Mouse (Mus musculus) hindbrain, embryonic 15.5 days (tissue): ENCODE data around the gene Nfkbid. TPM values are rescaled to one million over a fixed set of nuclear protein-coding genes. Genes with fewer than 3 reads are reported as not detected.
A peak's percentile ranks its signal among the peaks of the same experiment; 100 is the strongest.

Source experiments
- ATAC-seq: fragments of 200-750 bp; cut with Nextera tagmentation; 2 replicates; pipeline ENCODE4 v1.8.0; 2017; ENCODE audit warnings: low read depth, moderate number of reproducible peaks, moderate TSS enrichment; ENCODE audit not compliant: low FRiP score
- H3K27ac ChIP-seq: fragments of 300-500 bp; sonication (generic); replicated peaks from 2 replicates; pipeline ENCODE4 v1.5.1; 2015; ENCODE audit warnings: mild to moderate bottlenecking, inconsistent platforms
- H3K27me3 ChIP-seq: fragments of 300-500 bp; sonication (generic); 2 replicates; pipeline ENCODE4 v1.6.1; 2015; ENCODE audit warnings: control low read depth, inconsistent platforms
- H3K36me3 ChIP-seq: fragments of 300-500 bp; sonication (generic); 2 replicates; pipeline ENCODE4 v1.6.1; 2015; ENCODE audit warnings: control low read depth, inconsistent platforms
- H3K4me1 ChIP-seq: fragments of 300-500 bp; sonication (generic); replicated peaks from 2 replicates; pipeline ENCODE4 v1.6.1; 2015; ENCODE audit warnings: control low read depth, inconsistent platforms
- H3K4me2 ChIP-seq: fragments of 300-500 bp; sonication (generic); 2 replicates; pipeline ENCODE4 v1.6.1; 2015; ENCODE audit warnings: moderate library complexity, mild to moderate bottlenecking, inconsistent platforms
- H3K4me3 ChIP-seq: fragments of 300-500 bp; sonication (generic); 2 replicates; pipeline ENCODE4 v1.5.1; 2015; ENCODE audit warnings: mild to moderate bottlenecking, inconsistent platforms
- H3K9ac ChIP-seq: fragments of 300-500 bp; sonication (generic); 2 replicates; pipeline ENCODE4 v1.6.1; 2015; ENCODE audit warnings: inconsistent platforms
- H3K9me3 ChIP-seq: fragments of 300-500 bp; sonication (generic); 2 replicates; pipeline ENCODE4 v1.6.1; 2016; ENCODE audit warnings: control low read depth, inconsistent platforms
- whole genome bisulfite sequencing: fragments of 180-500 bp; shearing (Covaris S2); methylation state at CpG from one replicate; pipeline ENCODE4 v1.1.7; 2015; 5-methylcytosine and 5-hydroxymethylcytosine counted together
- polyA plus RNA-seq: library from polyadenylated mRNA; unstranded; fragments of >200 nt; fragmentation: Nextera tagmentation; extraction: Ambion mirVana; gene quantifications from 2 replicates; pipeline ENCODE4 v1.2.1, GENCODE M21; 2015

Gene Nfkbid
- polyA plus RNA-seq, 1 experiment from 2014 or later, result 2.4 TPM

DNA sequence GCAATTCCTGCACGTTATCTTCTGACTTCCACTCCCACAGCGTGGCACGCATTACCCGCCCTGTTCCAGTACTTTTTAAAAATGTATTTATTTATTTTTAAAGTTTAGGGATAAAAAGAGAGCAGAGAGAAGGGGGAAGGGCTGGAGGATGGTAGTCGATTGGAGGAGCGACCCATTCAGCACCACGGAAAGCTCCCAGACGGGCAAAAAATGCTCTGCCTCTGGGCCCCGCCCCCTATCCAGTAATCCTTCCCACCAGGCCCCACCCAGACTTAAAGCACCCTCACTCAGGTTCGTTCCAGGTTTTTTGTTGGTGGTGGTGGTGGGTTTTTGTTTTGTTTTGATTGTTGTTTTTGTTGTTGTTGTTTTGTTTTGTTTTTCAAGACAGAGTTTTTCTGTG, 12.7 kb downstream of the Nfkbid start:
- Histone ChIP-seq H3K9me3 (no peaks in the 10 kb centered on the region), H3K36me3 (peaks cover 50% of the 10 kb centered on the region), H3K9ac (no peak overlapping the region)

DNA sequence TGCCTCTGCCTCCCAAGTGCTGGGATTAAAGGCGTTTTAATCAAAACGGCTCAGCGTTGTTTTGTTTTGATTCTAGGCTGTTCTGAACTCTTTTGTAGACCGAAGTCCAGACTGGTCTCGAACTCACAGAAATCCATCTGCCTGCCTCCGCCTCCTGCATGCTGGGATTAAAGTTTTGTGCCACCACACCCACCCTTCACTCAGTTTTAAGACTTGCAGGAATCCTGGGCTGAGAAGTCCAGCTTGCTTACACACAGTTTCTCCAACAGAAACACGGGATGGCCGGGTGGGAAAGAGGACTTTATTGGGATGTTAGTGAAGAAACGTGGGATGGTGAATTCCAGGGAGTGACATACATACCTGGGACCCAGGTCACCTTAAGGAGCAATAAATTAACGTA, 13.2 kb downstream of the Nfkbid start:
- WGBS, result 72% methylated on average over 10 of the region's 10 CpGs
- no peak for ATAC-seq
- no peaks in the 10 kb centered on the region for H3K4me1 ChIP-seq
- no peak overlapping the region for H3K27ac ChIP-seq
- no peaks in the 10 kb centered on the region for H3K27me3 ChIP-seq
- H3K9me3 ChIP-seq, result no peaks in the 10 kb centered on the region
- peaks cover 54% of the 10 kb centered on the region for H3K36me3 ChIP-seq
- no peak overlapping the region for H3K4me3 ChIP-seq
- no peak overlapping the region for H3K4me2 ChIP-seq
- no peak overlapping the region for H3K9ac ChIP-seq

More for the DNA sequence above, 12.7 kb downstream of the Nfkbid start:
- H3K4me2 ChIP-seq, result no peak overlapping the region
- H3K27me3 ChIP-seq, result no peaks in the 10 kb centered on the region
- ATAC-seq, result no peak
- WGBS, result 9% methylated on average over 10 of the region's 10 CpGs
- no peaks in the 10 kb centered on the region for H3K4me1 ChIP-seq
- H3K4me3 ChIP-seq, result no peak overlapping the region
- no peak overlapping the region for H3K27ac ChIP-seq

DNA sequence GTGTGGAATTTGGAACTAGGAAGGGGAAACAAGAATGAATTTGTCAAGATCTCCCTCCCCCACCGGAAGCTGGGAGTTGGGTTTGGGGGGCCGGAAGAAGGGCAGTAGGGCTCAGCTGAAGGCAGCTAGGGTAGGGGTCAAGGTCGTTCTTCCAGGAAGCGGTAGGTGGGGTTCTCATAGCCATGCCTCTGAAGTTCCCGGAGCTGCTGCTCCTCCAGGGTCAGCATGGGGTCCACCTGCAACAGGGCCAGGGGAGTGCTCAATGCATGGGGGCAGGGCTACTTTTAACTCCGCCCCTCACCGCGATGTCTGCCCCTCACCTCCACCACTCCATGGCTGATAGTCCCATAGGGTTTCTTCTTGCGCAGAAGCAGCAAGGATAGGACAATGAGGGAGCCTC, 13.6 kb downstream of the Nfkbid start:
- H3K27ac ChIP-seq, result no peak overlapping the region
- no peak overlapping the region for H3K4me3 ChIP-seq
- H3K4me2 ChIP-seq, result no peak overlapping the region
- H3K9ac ChIP-seq, result no peak overlapping the region
- no peak for ATAC-seq
- H3K36me3 ChIP-seq, result peaks cover 59% of the 10 kb centered on the region
- WGBS, result 50% methylated on average over 9 of the region's 9 CpGs
- H3K9me3 ChIP-seq, result no peaks in the 10 kb centered on the region
- H3K4me1 ChIP-seq, result no peaks in the 10 kb centered on the region
- no peaks in the 10 kb centered on the region for H3K27me3 ChIP-seq

DNA sequence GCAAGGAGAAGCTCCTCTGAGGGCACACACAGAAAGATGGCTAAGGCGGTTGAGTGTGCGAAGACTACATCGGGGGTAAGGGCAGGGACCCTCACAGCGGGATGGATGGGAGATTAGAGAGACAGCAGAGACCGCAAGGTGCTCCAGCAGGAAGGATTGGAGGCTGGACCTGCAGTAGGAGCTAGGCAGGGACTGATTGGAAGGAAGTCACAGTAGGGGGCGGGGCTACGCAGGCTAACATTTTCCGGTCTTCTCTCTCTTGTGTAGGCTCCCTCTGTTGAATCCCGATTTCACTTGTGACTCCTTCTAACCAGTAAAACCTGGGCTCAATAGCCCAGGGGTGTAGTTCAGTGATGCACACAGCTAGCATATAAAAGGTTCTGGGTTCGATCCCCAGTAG, 15.3 kb downstream of the Nfkbid start:
- Histone ChIP-seq H3K36me3 (peaks cover 68% of the 10 kb centered on the region), H3K9ac (no peak overlapping the region), H3K9me3 (no peaks in the 10 kb centered on the region), H3K27me3 (no peaks in the 10 kb centered on the region), H3K4me2 (no peak overlapping the region), H3K27ac (no peak overlapping the region), H3K4me1 (no peaks in the 10 kb centered on the region), H3K4me3 (no peak overlapping the region)
- WGBS, result 20% methylated on average over 10 of the region's 10 CpGs
- no peak for ATAC-seq

DNA sequence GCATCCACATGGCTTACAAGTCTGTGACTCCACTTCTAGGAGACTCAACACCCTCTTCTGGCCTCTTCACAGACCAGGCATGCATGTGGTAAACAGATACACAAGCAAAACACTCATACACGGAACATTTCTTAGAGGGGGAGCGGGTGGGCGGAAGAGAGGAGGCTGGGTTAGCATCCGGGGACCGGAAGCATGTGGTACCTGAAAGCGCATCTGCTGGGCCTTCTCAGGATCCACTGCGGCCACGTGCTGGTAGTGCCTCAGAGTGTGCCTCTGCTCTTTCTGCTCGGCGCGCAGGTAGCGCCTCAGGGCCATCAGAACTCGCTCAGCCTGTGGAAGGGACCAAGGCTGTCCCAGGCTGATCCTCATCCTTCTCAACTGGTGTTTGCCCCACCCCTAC, 18.2 kb downstream of the Nfkbid start:
- H3K27ac ChIP-seq, result no peak overlapping the region
- H3K9me3 ChIP-seq, result no peaks in the 10 kb centered on the region
- 77% methylated on average over 13 of the region's 13 CpGs for WGBS
- no peak for ATAC-seq
- H3K4me3 ChIP-seq, result no peak overlapping the region
- peaks cover 70% of the 10 kb centered on the region for H3K36me3 ChIP-seq
- H3K4me1 ChIP-seq, result peaks cover 21% of the 10 kb centered on the region
- H3K9ac ChIP-seq, result no peak overlapping the region
- no peaks in the 10 kb centered on the region for H3K27me3 ChIP-seq
- no peak overlapping the region for H3K4me2 ChIP-seq

- WGBS, result 48% methylated on average over 2 of the region's 5 CpGs
- no peak overlapping the region for H3K27ac ChIP-seq
- no peak overlapping the region for H3K9ac ChIP-seq
- ATAC-seq, result no peak
- H3K27me3 ChIP-seq, result no peaks in the 10 kb centered on the region
- H3K9me3 ChIP-seq, result no peaks in the 10 kb centered on the region
- peaks cover 61% of the 10 kb centered on the region for H3K36me3 ChIP-seq
- no peak overlapping the region for H3K4me3 ChIP-seq
- no peak overlapping the region for H3K4me2 ChIP-seq
- peaks cover 21% of the 10 kb centered on the region for H3K4me1 ChIP-seq
These were observed 19.2 kb downstream of the Nfkbid start for GRCm38 (mm10) chr7:30440697-30441096.

- Histone ChIP-seq H3K4me1 (peaks cover 28% of the 10 kb centered on the region), H3K27me3 (no peaks in the 10 kb centered on the region), H3K27ac (peak overlapping the region; percentile 99; the same call in 1 of the 2 replicates), H3K4me2 (peak overlapping the region; percentile 86), H3K4me3 (peak overlapping the region; percentile 90), H3K36me3 (peaks cover 36% of the 10 kb centered on the region), H3K9ac (peak overlapping the region; percentile 94), H3K9me3 (no peaks in the 10 kb centered on the region)
- 14% methylated on average over 9 of the region's 9 CpGs for WGBS
- ATAC-seq, result no peak
These were observed 22.2 kb downstream of the Nfkbid start for GRCm38 (mm10) chr7:30443696-30444095.

DNA sequence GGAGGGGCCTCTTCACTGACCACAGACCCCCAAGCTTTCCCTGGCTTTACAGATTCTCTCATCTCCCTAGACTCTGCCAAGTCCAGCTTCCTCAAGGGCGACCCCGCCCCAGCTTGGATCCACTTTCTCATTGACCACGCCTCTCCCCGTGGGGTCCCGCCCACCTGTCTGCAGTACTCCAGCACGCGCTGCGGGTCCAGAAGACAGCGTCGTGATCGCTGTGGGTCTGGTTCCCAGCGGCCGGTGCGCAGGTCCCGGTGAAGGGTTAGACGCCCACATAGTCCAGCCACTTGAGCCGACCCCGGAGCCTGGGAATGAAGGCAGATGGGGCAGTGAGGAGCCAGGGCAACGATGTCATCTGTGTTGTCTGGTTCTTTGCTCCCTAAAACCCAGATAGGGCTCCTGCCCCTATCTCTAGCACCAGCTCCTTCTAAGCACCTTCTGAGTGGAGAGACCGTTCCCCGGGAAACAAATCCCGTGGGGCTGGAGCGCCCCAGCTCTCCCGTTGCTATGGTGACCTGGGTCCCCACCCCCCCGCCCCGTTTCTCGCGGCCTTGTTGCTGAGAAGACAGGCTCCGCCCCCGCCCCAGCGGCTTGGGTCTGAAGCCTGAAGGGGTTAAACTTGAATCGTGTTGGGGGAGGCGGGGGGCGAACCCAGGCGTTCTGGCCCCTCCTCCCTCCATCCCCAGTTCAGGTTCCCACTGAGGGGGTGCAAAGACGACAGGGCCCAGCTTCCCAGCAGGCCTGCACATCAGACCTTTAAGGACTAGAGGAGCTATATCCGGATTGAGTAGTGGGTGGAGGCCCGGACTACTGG, 22.8 kb downstream of the Nfkbid start:
- 1% methylated on average over 38 of the region's 38 CpGs for WGBS
- peak overlapping the region; percentile 86 for H3K4me2 ChIP-seq

GRCm38 (mm10) chr7:30444971-30445751, 23.6 kb downstream of the Nfkbid start, which contains the start of gene Aplp1:
Aplp1 (minus strand) TSS chr7:30445535.
- WGBS, result under 1% methylated on average over 57 of the region's 72 CpGs

More for the DNA sequence above, 22.8 kb downstream of the Nfkbid start:
- peaks cover 29% of the 10 kb centered on the region for H3K36me3 ChIP-seq
- peak overlapping the region; percentile 99 for H3K27ac ChIP-seq
- no peaks in the 10 kb centered on the region for H3K27me3 ChIP-seq
- peak; percentile 55 for ATAC-seq
- H3K4me1 ChIP-seq, result peaks cover 28% of the 10 kb centered on the region
- H3K9me3 ChIP-seq, result no peaks in the 10 kb centered on the region
- H3K4me3 ChIP-seq, result peak overlapping the region; percentile 90
- peak overlapping the region; percentile 94 for H3K9ac ChIP-seq

DNA sequence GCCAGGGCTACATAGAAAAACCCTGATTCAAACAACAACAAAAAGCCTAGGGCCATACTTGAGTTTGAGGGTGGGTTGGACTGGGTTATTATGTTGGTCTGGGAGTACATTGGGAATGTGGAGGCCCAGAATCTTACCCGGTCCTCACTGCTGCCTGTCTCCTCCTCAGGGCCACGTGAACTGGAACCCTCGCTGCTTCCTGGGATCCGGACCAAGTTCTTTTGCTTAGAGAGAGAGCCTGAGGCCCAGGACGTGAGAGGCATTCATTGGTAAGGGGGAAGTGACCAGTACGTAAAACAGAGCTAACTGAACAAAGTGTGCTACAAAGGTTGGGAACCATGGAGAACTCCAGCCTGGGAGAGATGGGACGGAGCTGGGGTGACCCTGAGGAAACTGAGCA, 28.7 kb downstream of the Nfkbid start:
- Histone ChIP-seq H3K4me2 (no peak overlapping the region), H3K36me3 (no peaks in the 10 kb centered on the region), H3K27ac (no peak overlapping the region), H3K4me3 (no peak overlapping the region), H3K9me3 (no peaks in the 10 kb centered on the region), H3K9ac (no peak overlapping the region), H3K4me1 (peaks cover 17% of the 10 kb centered on the region), H3K27me3 (peaks cover 30% of the 10 kb centered on the region)
- no peak for ATAC-seq
- 78% methylated on average over 7 of the region's 7 CpGs for WGBS

More at GRCm38 (mm10) chr7:30444971-30445751, 23.6 kb downstream of the Nfkbid start, which contains the start of gene Aplp1:
- H3K9ac ChIP-seq, result peak within 1 kb of the TSS; percentile 94
- ATAC-seq, result peak; percentile 89
- H3K27ac ChIP-seq, result peak within 1 kb of the TSS; percentile 99
- H3K27me3 ChIP-seq, result no peaks in the 10 kb centered on the region
- peak within 1 kb of the TSS; percentile 86 for H3K4me2 ChIP-seq
- peaks cover 28% of the 10 kb centered on the region for H3K4me1 ChIP-seq
- H3K9me3 ChIP-seq, result no peaks in the 10 kb centered on the region
- peaks cover 21% of the 10 kb centered on the region for H3K36me3 ChIP-seq
- H3K4me3 ChIP-seq, result peak within 1 kb of the TSS; percentile 90

DNA sequence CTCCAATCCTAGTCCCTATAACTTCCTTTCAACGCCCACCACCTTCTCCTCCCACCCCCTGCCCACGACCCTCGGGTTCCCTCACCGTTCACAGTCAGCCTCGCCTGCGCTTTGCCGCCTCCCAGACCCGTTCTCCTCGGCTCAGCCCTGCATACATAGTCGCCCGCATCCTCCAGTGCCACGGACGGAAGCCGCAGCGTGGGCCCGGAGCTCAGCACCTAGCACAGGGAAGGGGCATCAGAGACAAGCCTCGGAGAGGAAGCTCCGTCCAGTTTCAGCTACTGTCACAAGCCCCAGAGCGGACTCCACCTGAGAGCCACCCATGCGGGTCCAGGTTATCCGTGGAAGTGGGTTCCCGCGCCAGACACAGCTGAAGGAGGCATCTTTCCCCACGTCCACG, 31.8 kb downstream of the Nfkbid start:
- H3K27ac ChIP-seq, result no peak overlapping the region
- ATAC-seq, result no peak
- no peak overlapping the region for H3K9ac ChIP-seq
- WGBS, result 15% methylated on average over 25 of the region's 25 CpGs
- peaks cover 44% of the 10 kb centered on the region for H3K27me3 ChIP-seq
- peak overlapping the region; percentile 42 for H3K4me2 ChIP-seq
- peaks cover 32% of the 10 kb centered on the region for H3K4me1 ChIP-seq
- H3K9me3 ChIP-seq, result no peaks in the 10 kb centered on the region
- H3K4me3 ChIP-seq, result peak overlapping the region; percentile 20
- H3K36me3 ChIP-seq, result no peaks in the 10 kb centered on the region

- H3K27me3 ChIP-seq, result peaks cover 49% of the 10 kb centered on the region
- peaks cover 35% of the 10 kb centered on the region for H3K4me1 ChIP-seq
- no peaks in the 10 kb centered on the region for H3K36me3 ChIP-seq
- no peak for ATAC-seq
- 3% methylated on average over 25 of the region's 25 CpGs for WGBS
- peak overlapping the region; percentile 42 for H3K4me2 ChIP-seq
- H3K9me3 ChIP-seq, result no peaks in the 10 kb centered on the region
- H3K9ac ChIP-seq, result no peak overlapping the region
- H3K4me3 ChIP-seq, result peak overlapping the region; percentile 20
- H3K27ac ChIP-seq, result no peak overlapping the region
These were observed 32.2 kb downstream of the Nfkbid start for GRCm38 (mm10) chr7:30453766-30454165.
